Mouse (Mus musculus): ENCODE measurements around the gene Tle6.
"Not testable (repeated sequence)": the region's sequence is repeated elsewhere in the genome, so short reads cannot be mapped to it uniquely, and the experiment has no call there.

The Tle6 gene

GRCm38 (mm10) chr10:81600738-81601203, at the start of gene Tle6:
Gene Tle6 (minus strand): TSS chr10:81601073.
- in situ Hi-C loops (cut with MboI): loop anchor here (5.0 kb wide), 1 partner anchor 33 kb away; no protein-coding TSS in a partner anchor

- in situ Hi-C loops (cut with MboI): not testable (repeated sequence)
These were observed 48.2 kb upstream of the Tle6 start, which contains the start of gene Gm10778 for GRCm38 (mm10) chr10:81648803-81649775. Gene Gm10778 (plus strand): TSS chr10:81649059.

- in situ Hi-C loops (cut with MboI): no loop called here
These were observed 45.2 kb upstream of the Tle6 start for GRCm38 (mm10) chr10:81646015-81646555.

GRCm38 (mm10) chr10:81645391-81645790, 44.5 kb upstream of the Tle6 start:
- in situ Hi-C loops (cut with MboI): no loop called here

- in situ Hi-C loops (cut with MboI): no loop called here
These were observed 43.8 kb upstream of the Tle6 start for GRCm38 (mm10) chr10:81644716-81645115.

- in situ Hi-C loops (cut with MboI): no loop called here
These were observed 43.3 kb upstream of the Tle6 start for GRCm38 (mm10) chr10:81644162-81644561.

GRCm38 (mm10) chr10:81643449-81644055, 42.7 kb upstream of the Tle6 start:
- in situ Hi-C loops (cut with MboI): no loop called here

- in situ Hi-C loops (cut with MboI): no loop called here
These were observed 42.0 kb upstream of the Tle6 start for GRCm38 (mm10) chr10:81642648-81643448.

GRCm38 (mm10) chr10:81641978-81642647, 41.2 kb upstream of the Tle6 start:
- in situ Hi-C loops (cut with MboI): no loop called here

- in situ Hi-C loops (cut with MboI): no loop called here
These were observed 40.7 kb upstream of the Tle6 start for GRCm38 (mm10) chr10:81641566-81641965.

GRCm38 (mm10) chr10:81640825-81641224, 40.0 kb upstream of the Tle6 start:
- in situ Hi-C loops (cut with MboI): not testable (repeated sequence)

GRCm38 (mm10) chr10:81638101-81638500, 37.2 kb upstream of the Tle6 start:
- in situ Hi-C loops (cut with MboI): loop anchor here (10.0 kb wide), 1 partner anchor 537 kb away; no protein-coding TSS in a partner anchor

- in situ Hi-C loops (cut with MboI): loop anchor here (10.0 kb wide), 1 partner anchor 538 kb away; no protein-coding TSS in a partner anchor
These were observed 35.5 kb upstream of the Tle6 start for GRCm38 (mm10) chr10:81636338-81636737.

- in situ Hi-C loops (cut with MboI): loop anchor here (10.0 kb wide), 1 partner anchor 541 kb away; no protein-coding TSS in a partner anchor
These were observed 32.6 kb upstream of the Tle6 start for GRCm38 (mm10) chr10:81633253-81634099.

- in situ Hi-C loops (cut with MboI): no loop called here
These were observed 27.5 kb upstream of the Tle6 start, which contains the start of gene Ankrd24 for GRCm38 (mm10) chr10:81628390-81628789. Gene Ankrd24 (plus strand): TSS chr10:81628540.

GRCm38 (mm10) chr10:81627836-81628220, 27.0 kb upstream of the Tle6 start:
- in situ Hi-C loops (cut with MboI): no loop called here

- in situ Hi-C loops (cut with MboI): no loop called here
These were observed 26.3 kb upstream of the Tle6 start, which contains the start of gene Sirt6 for GRCm38 (mm10) chr10:81626994-81627835. Gene Sirt6 (minus strand): TSS chr10:81627797.

- in situ Hi-C loops (cut with MboI): no loop called here
These were observed 25.5 kb upstream of the Tle6 start for GRCm38 (mm10) chr10:81626101-81626993.

All from mature B cell (primary cell).